Mouse (Mus musculus): ENCODE results near the gene Olfr424. TPM values are rescaled to one million over a fixed set of nuclear protein-coding genes. Genes with fewer than 3 reads are reported as not detected.

Olfr424 gene
- total and polyA plus RNA-seq, 3 experiments, result not detected

DNA sequence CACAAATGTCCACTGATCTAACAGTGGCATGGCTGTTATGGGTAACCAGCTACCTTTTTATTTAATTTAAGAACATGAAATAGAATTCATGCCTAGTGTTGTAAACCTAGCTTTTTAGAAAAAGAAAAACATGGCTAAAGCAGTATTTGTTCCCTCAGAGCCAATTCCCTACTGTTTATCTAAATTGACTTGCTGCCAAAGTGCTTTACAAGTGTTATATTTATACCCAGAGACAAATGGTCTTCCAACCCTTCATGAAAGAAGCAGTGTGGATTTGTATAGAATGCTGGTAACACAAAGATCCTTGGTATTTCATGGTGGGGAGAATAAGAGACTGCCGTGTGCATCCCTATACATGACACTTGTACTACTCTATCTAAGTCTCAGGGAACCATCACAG is 15.4 kb downstream of the Olfr424 start:
- Histone ChIP-seq H3K4me3 (ENCODE audit: control insufficient read depth in 1 of 2, insufficient read depth in 1 of 2, low read depth in 2 of 2, low read length in 2 of 2) (no peak overlapping the region), H3K9ac (ENCODE audit: control insufficient read depth, low read depth, low read length, poor library complexity, severe bottlenecking) (no peak overlapping the region), H3K27ac (ENCODE audit: control insufficient read depth, low read depth, low read length) (no peak overlapping the region), H3K4me1 (ENCODE audit: control insufficient read depth in 1 of 2, insufficient read depth in 2 of 2, low read length in 2 of 2) (no peaks in the 10 kb centered on the region), H3K36me3 (ENCODE audit: control insufficient read depth in 1 of 2, insufficient read depth in 2 of 2, low read length in 2 of 2) (no peaks in the 10 kb centered on the region), H3K9me3 (replicated peaks; ENCODE audit: insufficient read depth, low read length) (no peaks in the 10 kb centered on the region), H3K27me3 (ENCODE audit: control insufficient read depth in 1 of 2, insufficient read depth in 2 of 2, low read length in 2 of 2) (no peaks in the 10 kb centered on the region; a peak in 1 of 4 replicates), H3K79me2 (ENCODE audit: control insufficient read depth, insufficient read depth, low read length, poor library complexity) (no peaks in the 10 kb centered on the region)
- TF ChIP-seq NRF1 (IDR thresholded peaks at IDR 0.05; ENCODE audit: insufficient read depth, low read depth, low read length, poor library complexity, severe bottlenecking), result no peak
- TF ChIP-seq POLR2A (IDR thresholded peaks at IDR 0.05; ENCODE audit: control insufficient read depth in 1 of 2, insufficient read depth in 1 of 2, low read depth in 1 of 2, low read length in 2 of 2, poor library complexity in 1 of 2), result no peak
- TF ChIP-seq MEF2A (IDR thresholded peaks at IDR 0.05; ENCODE audit: extremely low read depth, insufficient replicate concordance, low read depth, low read length, poor library complexity, severe bottlenecking), result no peak
- no peak for TF ChIP-seq CTCF (IDR thresholded peaks at IDR 0.05 in 2 of 3, conservative IDR thresholded peaks at IDR 0.05 in 1 of 3; ENCODE audit: control insufficient read depth in 1 of 3, insufficient read depth in 1 of 3, low read depth in 2 of 3, low read length in 3 of 3, poor library complexity in 1 of 3, severe bottlenecking in 1 of 3)
- TF ChIP-seq RCOR1 (IDR thresholded peaks at IDR 0.05; ENCODE audit: low read depth, low read length), result no peak
- TF ChIP-seq JUND (IDR thresholded peaks at IDR 0.05; ENCODE audit: low read depth, low read length), result no peak
- no peak for DNase-seq (ENCODE audit: low read depth, low spot score)

DNA sequence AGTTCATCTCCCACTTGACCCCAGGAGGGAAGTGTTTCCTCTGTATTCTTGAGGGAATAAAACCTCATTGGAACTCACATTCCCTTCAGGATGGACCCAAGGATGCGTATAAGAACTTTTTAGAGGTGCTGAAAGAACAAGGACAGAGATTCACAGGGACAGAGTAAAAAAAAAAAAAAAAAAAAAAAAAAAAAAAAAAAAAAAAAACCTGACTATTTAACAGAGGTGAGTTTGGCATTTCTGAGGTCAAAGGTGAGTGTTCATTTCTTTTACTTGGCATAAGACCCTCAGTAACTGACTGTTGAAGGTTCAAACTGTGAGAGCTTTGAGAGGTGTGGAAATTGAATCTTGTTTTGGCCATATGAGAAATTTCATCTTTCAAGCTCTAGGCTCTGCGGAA is 18.0 kb downstream of the Olfr424 start:
- H3K9ac ChIP-seq (ENCODE audit: control insufficient read depth, low read depth, low read length, poor library complexity, severe bottlenecking), result no peak overlapping the region
- no peaks in the 10 kb centered on the region for H3K4me1 ChIP-seq (ENCODE audit: control insufficient read depth in 1 of 2, insufficient read depth in 2 of 2, low read length in 2 of 2)
- H3K4me3 ChIP-seq (ENCODE audit: control insufficient read depth in 1 of 2, insufficient read depth in 1 of 2, low read depth in 2 of 2, low read length in 2 of 2), result no peak overlapping the region
- TF ChIP-seq MAZ (IDR thresholded peaks at IDR 0.05; ENCODE audit: low read depth, low read length), result no peak
- no peak for TF ChIP-seq RCOR1 (IDR thresholded peaks at IDR 0.05; ENCODE audit: low read depth, low read length)
- TF ChIP-seq TAL1 (IDR thresholded peaks at IDR 0.05; ENCODE audit: low read length), result no peak
- no peak for TF ChIP-seq POLR2AphosphoS2 (IDR thresholded peaks at IDR 0.05; ENCODE audit: low read length)
- TF ChIP-seq ZC3H11A (IDR thresholded peaks at IDR 0.05; ENCODE audit: low read depth, low read length), result no peak
- TF ChIP-seq CTCF (IDR thresholded peaks at IDR 0.05 in 2 of 3, conservative IDR thresholded peaks at IDR 0.05 in 1 of 3; ENCODE audit: control insufficient read depth in 1 of 3, insufficient read depth in 1 of 3, low read depth in 2 of 3, low read length in 3 of 3, poor library complexity in 1 of 3, severe bottlenecking in 1 of 3), result no peak
- TF ChIP-seq EP300 (IDR thresholded peaks at IDR 0.05; ENCODE audit: low read depth in 1 of 2, low read length in 2 of 2), result no peak
- no peak for DNase-seq (ENCODE audit: low read depth, low spot score)
- no peak overlapping the region for H3K27ac ChIP-seq (ENCODE audit: control insufficient read depth, low read depth, low read length)
- H3K27me3 ChIP-seq (ENCODE audit: control insufficient read depth in 1 of 2, insufficient read depth in 2 of 2, low read length in 2 of 2), result peaks cover 0 to 3% of the 10 kb centered on the region in 2 experiments; a peak in 2 of 4 replicates
- no peaks in the 10 kb centered on the region for H3K36me3 ChIP-seq (ENCODE audit: control insufficient read depth in 1 of 2, insufficient read depth in 2 of 2, low read length in 2 of 2)
- no peaks in the 10 kb centered on the region for H3K79me2 ChIP-seq (ENCODE audit: control insufficient read depth, insufficient read depth, low read length, poor library complexity)
- no peaks in the 10 kb centered on the region for H3K9me3 ChIP-seq (replicated peaks; ENCODE audit: insufficient read depth, low read length)

DNA sequence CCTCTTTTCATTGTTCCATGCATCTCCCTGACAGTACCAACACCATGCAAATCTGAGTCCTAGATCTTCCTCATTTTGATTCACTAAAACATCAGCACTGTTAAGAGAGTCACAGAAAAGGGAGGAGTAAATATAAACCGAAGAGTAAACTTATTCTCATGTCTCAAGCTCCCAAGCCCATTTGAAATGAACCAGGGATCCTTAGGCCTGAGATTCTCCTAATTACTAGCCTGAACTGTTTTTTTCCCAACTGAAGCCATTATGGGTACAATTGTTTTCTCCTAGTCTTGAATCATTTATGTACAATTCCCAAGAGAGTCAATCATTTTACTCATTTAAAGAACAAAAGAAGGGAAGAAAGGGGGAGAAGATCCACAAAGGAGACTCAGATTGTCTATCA is 24.0 kb downstream of the Olfr424 start, which contains the start of gene Olfr420:
Olfr420 (plus strand) TSS at position 301 of the 400 bp plus-strand sequence.
- Histone ChIP-seq H3K36me3 (ENCODE audit: control insufficient read depth in 1 of 2, insufficient read depth in 2 of 2, low read length in 2 of 2) (no peaks in the 10 kb centered on the region; a peak in 1 of 4 replicates), H3K9me3 (replicated peaks; ENCODE audit: insufficient read depth, low read length) (no peaks in the 10 kb centered on the region), H3K4me1 (ENCODE audit: control insufficient read depth in 1 of 2, insufficient read depth in 2 of 2, low read length in 2 of 2) (peaks cover 0 to 7% of the 10 kb centered on the region in 2 experiments; a peak in 1 of 4 replicates), H3K27ac (ENCODE audit: control insufficient read depth, low read depth, low read length) (no peak within 1 kb of the TSS), H3K79me2 (ENCODE audit: control insufficient read depth, insufficient read depth, low read length, poor library complexity) (no peaks in the 10 kb centered on the region), H3K9ac (ENCODE audit: control insufficient read depth, low read depth, low read length, poor library complexity, severe bottlenecking) (no peak within 1 kb of the TSS), H3K27me3 (ENCODE audit: control insufficient read depth in 1 of 2, insufficient read depth in 2 of 2, low read length in 2 of 2) (peaks cover 0 to 3% of the 10 kb centered on the region in 2 experiments; a peak in 2 of 4 replicates), H3K4me3 (ENCODE audit: control insufficient read depth in 1 of 2, insufficient read depth in 1 of 2, low read depth in 2 of 2, low read length in 2 of 2) (no peak within 1 kb of the TSS)
- TF ChIP-seq ZNF384 (IDR thresholded peaks at IDR 0.05; ENCODE audit: low read depth, low read length), result no peak
- TF ChIP-seq POLR2AphosphoS2 (IDR thresholded peaks at IDR 0.05; ENCODE audit: low read length), result no peak
- no peak for TF ChIP-seq TCF12 (IDR thresholded peaks at IDR 0.05; ENCODE audit: low read depth, low read length)
- no peak for TF ChIP-seq E2F4 (IDR thresholded peaks at IDR 0.05; ENCODE audit: borderline replicate concordance, low read depth, low read length)
- no peak for TF ChIP-seq ELF1 (IDR thresholded peaks at IDR 0.05; ENCODE audit: low read depth, low read length)
- TF ChIP-seq ZC3H11A (IDR thresholded peaks at IDR 0.05; ENCODE audit: low read depth, low read length), result no peak
- TF ChIP-seq CTCF (IDR thresholded peaks at IDR 0.05 in 2 of 3, conservative IDR thresholded peaks at IDR 0.05 in 1 of 3; ENCODE audit: control insufficient read depth in 1 of 3, insufficient read depth in 1 of 3, low read depth in 2 of 3, low read length in 3 of 3, poor library complexity in 1 of 3, severe bottlenecking in 1 of 3), result no peak
- TF ChIP-seq CHD1 (IDR thresholded peaks at IDR 0.05; ENCODE audit: low read depth, low read length), result no peak
- no peak for DNase-seq (ENCODE audit: low read depth, low spot score)
